Mouse (Mus musculus) kidney, postnatal 36 days (tissue): ENCODE results near the gene Ptcd1.
"Not testable (repeated sequence)": the region's sequence is repeated elsewhere in the genome, so short reads cannot be mapped to it uniquely, and the experiment has no call there.

Experiments used
- DNase-seq, 2 experiments: peaks; one replicate each; pipeline ENCODE4 v3.0.0; 2021 to 2022; ENCODE audit warnings: mixed read lengths in 2 of 2

Gene Ptcd1

GRCm38 (mm10) chr5:145113416-145113815 is 53.5 kb downstream of the Ptcd1 start:
- DNase-seq, result peak in 1 of 2 experiments; percentile 12

DNA sequence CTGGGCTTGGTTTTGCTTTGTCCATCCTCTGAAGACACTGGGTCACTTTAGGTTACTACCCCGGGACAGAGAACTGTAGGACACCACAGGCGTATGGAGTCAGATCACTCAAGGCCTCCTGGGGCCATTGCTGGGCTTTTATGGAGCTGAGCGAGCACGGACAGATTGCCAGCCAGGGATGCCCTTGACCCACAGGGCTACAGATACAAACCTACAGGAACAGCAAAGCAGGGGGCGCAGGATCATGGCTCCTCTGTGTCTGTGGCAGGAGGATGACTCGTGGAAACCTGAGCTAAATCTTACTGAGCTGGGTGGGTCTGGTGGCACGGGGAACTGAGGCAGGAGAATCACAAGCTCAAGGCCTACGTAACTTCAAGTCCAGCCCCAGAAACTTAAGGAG is 54.3 kb downstream of the Ptcd1 start:
- DNase-seq, result no peak

- no peak for DNase-seq
Observed at GRCm38 (mm10) chr5:145110401-145110800, 56.5 kb downstream of the Ptcd1 start.

DNA sequence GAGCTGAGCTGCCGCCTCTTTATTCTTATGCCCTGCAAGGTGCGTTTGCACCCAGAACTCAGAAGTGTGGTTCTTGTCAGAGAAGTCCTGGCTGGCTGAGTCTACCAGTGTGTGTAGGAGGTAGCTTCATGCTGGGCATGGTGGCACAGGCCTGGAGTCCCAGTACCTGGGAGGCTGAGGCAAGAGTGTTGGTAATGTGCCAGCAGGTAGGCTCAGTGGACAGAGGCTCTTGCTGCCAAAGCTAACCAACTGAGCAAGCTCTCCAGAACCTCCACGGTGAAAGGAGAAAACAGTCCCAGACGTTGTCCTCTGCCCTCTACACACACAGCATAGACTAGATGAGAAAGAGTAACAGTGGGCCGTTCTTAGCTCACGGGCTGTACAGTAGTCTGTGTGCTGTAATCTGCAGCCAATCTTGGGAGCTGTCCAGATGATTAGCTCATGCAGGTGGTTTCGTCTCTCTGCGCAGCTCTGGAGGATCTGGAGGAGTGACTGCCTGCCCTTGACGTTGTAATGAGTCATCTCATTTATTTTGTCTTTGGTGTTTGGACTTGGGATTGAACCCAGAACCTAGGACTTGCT is 61.1 kb downstream of the Ptcd1 start:
- no peak for DNase-seq

- DNase-seq, result no peak
Observed at GRCm38 (mm10) chr5:145104328-145104727, 62.6 kb downstream of the Ptcd1 start.

DNA sequence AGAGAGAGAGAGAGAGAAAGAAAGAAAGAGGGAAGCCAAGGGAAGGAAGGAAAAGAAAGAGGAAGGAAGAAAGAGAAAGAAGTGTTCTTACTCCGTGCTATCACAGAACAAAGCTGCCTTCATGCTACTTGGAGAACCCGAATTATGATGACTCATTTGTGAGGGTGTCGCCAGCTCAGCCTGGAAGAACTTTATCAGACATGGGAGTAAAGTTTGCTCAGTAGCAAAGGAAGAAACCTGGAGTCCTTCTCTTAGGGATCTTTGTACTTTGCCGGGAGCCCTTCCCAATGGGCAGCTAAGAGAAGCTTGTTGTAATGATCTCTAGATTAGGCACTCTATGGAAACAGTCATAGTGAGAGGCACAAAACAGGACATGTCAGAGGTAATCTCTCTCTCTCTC is 64.2 kb downstream of the Ptcd1 start:
- no peak for DNase-seq

- not testable (repeated sequence) for DNase-seq
Observed at GRCm38 (mm10) chr5:145101451-145101850, 65.5 kb downstream of the Ptcd1 start.

DNA sequence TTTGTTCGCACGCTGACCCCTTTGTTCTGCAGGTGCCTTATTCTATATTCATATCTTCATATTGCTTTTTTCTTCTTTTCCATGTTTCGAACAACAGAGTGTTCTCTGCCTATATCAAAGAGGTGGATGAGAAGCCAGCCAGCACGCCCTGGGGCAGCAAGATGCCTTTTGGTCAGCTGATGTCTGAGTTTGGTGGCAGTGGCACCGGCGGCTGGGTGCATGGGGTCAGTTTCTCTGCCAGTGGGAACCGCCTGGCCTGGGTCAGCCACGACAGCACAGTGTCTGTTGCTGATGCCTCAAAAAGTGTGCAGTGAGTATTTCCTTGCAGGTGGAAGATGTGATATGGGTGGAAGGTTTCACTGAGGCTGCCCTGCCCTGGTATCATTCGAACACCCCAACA is 65.9 kb downstream of the Ptcd1 start:
- DNase-seq, result no peak

GRCm38 (mm10) chr5:145098340-145098821 is 68.5 kb downstream of the Ptcd1 start:
- no peak for DNase-seq
